ENCODE assay signal across 10 mouse cellular contexts in the genomic region with DNA sequence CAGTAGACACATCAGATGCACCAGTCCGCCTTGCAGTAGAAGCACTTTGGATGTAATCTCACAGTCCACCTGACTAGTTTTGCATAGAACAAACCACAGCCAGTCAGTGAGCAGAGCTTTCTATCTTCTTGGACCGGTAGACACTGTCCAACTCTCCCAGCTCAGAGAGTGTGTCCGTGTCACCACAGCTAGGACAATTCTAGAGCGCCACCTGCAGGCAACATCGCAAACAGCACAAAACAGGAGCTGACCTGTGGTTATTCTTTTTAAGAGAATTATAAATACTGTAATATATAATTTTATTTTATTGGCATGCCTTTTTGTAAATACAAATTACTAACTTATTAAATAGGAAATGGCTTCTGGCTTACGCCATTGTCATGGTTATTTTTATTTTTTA. TPM values are rescaled to one million over a fixed set of nuclear protein-coding genes. Genes with fewer than 3 reads are reported as not detected.
A peak's percentile ranks its signal among the peaks of the same experiment; 100 is the strongest.
DNase-seq lines count a peak whose midpoint lies in the region; ATAC-seq and TF ChIP-seq lines count a peak whose summit lies in the region.
"Had no signal": no experiment of that assay in that cellular context is flagged by ENCODE, and none has a peak within 500 bp of the region (broad histone marks: within the 10 kb centered on the region; RNA-seq: fewer than 3 reads in every experiment).

No protein-coding gene starts in this region.

- H3K27me3 ChIP-seq in hindbrain, embryonic 11.5 days (ENCODE audit: control insufficient read depth, insufficient read depth, low read length): peaks cover 29% of the 10 kb centered on the region
- H3K27me3 ChIP-seq in hindbrain, embryonic 16.5 days (replicated peaks; ENCODE audit: control insufficient read depth, insufficient read depth, low read length): peaks cover 18% of the 10 kb centered on the region
- peaks cover 93% of the 10 kb centered on the region for H3K27me3 ChIP-seq in E14TG2a.4 (ENCODE audit: insufficient read depth, low read length)

- H3K4me2 ChIP-seq in hindbrain, embryonic 11.5 days (replicated peaks; ENCODE audit: low read depth, low read length): no peak overlapping the region
- no peak overlapping the region for H3K4me2 ChIP-seq in hindbrain, embryonic 16.5 days (ENCODE audit: low read length)

- no peak for TF ChIP-seq POLR2A in bone marrow, adult 2 months (IDR thresholded peaks at IDR 0.05; ENCODE audit: borderline replicate concordance, control insufficient read depth, low read depth, low read length)

- ATAC-seq in hindbrain, embryonic 11.5 days (ENCODE audit: low FRiP score): no peak
- ATAC-seq in hindbrain, embryonic 16.5 days: no peak

- no peaks in the 10 kb centered on the region for H3K9me3 ChIP-seq in hindbrain, embryonic 11.5 days (ENCODE audit: control insufficient read depth, low read length)
- no peaks in the 10 kb centered on the region for H3K9me3 ChIP-seq in hindbrain, embryonic 16.5 days (ENCODE audit: control insufficient read depth, low read length)
- H3K9me3 ChIP-seq in E14TG2a.4 (ENCODE audit: low read length): peaks cover 23% of the 10 kb centered on the region

- DNase-seq in hindbrain, embryonic 11.5 days (ENCODE audit: low spot score): peak; percentile 85
- DNase-seq in forelimb bud, embryonic 11.5 days (ENCODE audit: low read depth, low spot score): peak; percentile 63
- peak; percentile 65 for DNase-seq in layer of hippocampus, adult 9-10 months (ENCODE audit: low spot score)
- peak; percentile 73 for DNase-seq in mesoderm, embryonic 11.5 days (ENCODE audit: low read depth, low spot score)
- DNase-seq in thymus, postnatal 36 days: peak; percentile 39 to 51

- peaks cover 11% of the 10 kb centered on the region for H3K4me1 ChIP-seq in hindbrain, embryonic 11.5 days (replicated peaks; ENCODE audit: control insufficient read depth, insufficient read depth, low read length)
- peaks cover 16% of the 10 kb centered on the region for H3K4me1 ChIP-seq in hindbrain, embryonic 16.5 days (ENCODE audit: control insufficient read depth, insufficient read depth, low read depth, low read length)
- H3K4me1 ChIP-seq in E14TG2a.4 (replicated peaks; ENCODE audit: low read depth, low read length): peaks cover 26% of the 10 kb centered on the region
- H3K4me1 ChIP-seq in bone marrow, adult 2 months (ENCODE audit: control insufficient read depth, insufficient read depth, low read length): no peaks in the 10 kb centered on the region

- TF ChIP-seq CTCF in E14TG2a.4 (conservative IDR thresholded peaks at IDR 0.05; ENCODE audit: low read length): peak; percentile 89
- TF ChIP-seq CTCF in bone marrow, adult 2 months (IDR thresholded peaks at IDR 0.05; ENCODE audit: control insufficient read depth, insufficient read depth, low read length): peak; percentile 68; the same call in 1 of the 2 replicates

- no peak overlapping the region for H3K9ac ChIP-seq in hindbrain, embryonic 11.5 days (ENCODE audit: low read depth, low read length)
- H3K9ac ChIP-seq in hindbrain, embryonic 16.5 days (ENCODE audit: low read depth, low read length): no peak overlapping the region

- WGBS in hindbrain, embryonic 11.5 days: 27% methylated on average over 6 of the region's 6 CpGs
- 31% methylated on average over 6 of the region's 6 CpGs for WGBS in hindbrain, embryonic 16.5 days
- WGBS in bone marrow, adult 2 months: 23% methylated on average over 6 of the region's 6 CpGs

- no peak overlapping the region for H3K4me3 ChIP-seq in hindbrain, embryonic 11.5 days (ENCODE audit: low read depth, low read length)
- no peak overlapping the region for H3K4me3 ChIP-seq in hindbrain, embryonic 16.5 days (ENCODE audit: low read length)
- H3K4me3 ChIP-seq in E14TG2a.4 (replicated peaks; ENCODE audit: low read length): no peak overlapping the region
- H3K4me3 ChIP-seq in bone marrow, adult 2 months (replicated peaks; ENCODE audit: control insufficient read depth, low read depth, low read length): no peak overlapping the region

- no peak overlapping the region for H3K27ac ChIP-seq in hindbrain, embryonic 11.5 days (ENCODE audit: low read depth, low read length)
- H3K27ac ChIP-seq in hindbrain, embryonic 16.5 days (ENCODE audit: low read depth, low read length): no peak overlapping the region
- no peak overlapping the region for H3K27ac ChIP-seq in bone marrow, adult 2 months (ENCODE audit: control insufficient read depth, insufficient read depth, low read depth, low read length, poor library complexity)

- H3K36me3 ChIP-seq in hindbrain, embryonic 11.5 days (ENCODE audit: control insufficient read depth, insufficient read depth, low read length): no peaks in the 10 kb centered on the region; the same call in 1 of the 2 replicates
- H3K36me3 ChIP-seq in hindbrain, embryonic 16.5 days (ENCODE audit: control insufficient read depth, insufficient read depth, low read length): peaks cover 10% of the 10 kb centered on the region; the same call in 1 of the 2 replicates
- H3K36me3 ChIP-seq in E14TG2a.4 (ENCODE audit: insufficient read depth, low read length): no peaks in the 10 kb centered on the region

RNA-seq across cellular contexts. Expression of gene Gm47841, which starts 4.6 kb away (rescaled TPM):
- polyA plus RNA-seq in hindbrain, embryonic 11.5 days (2014; fragmentation: Nextera tagmentation; extraction: Ambion mirVana): not detected in 2 replicates
- not detected in 2 replicates for polyA plus RNA-seq in hindbrain, embryonic 16.5 days (2015; fragmentation: Nextera tagmentation; extraction: Ambion mirVana)
- polyA plus RNA-seq in bone marrow, adult 2 months (2011; ENCODE audit: insufficient read depth, insufficient read length, low replicate concordance, missing spikeins): not detected in 2 replicates
- polyA plus RNA-seq: embryonic facial prominence, embryonic 14.5 days; liver, embryonic 16.5 days had no signal

RNA-seq across cellular contexts. Expression of gene Fignl2, which starts 35.8 kb away (rescaled TPM):
- polyA plus RNA-seq in hindbrain, embryonic 11.5 days (2014; fragmentation: Nextera tagmentation; extraction: Ambion mirVana): 1.2 and 2.1 TPM in 2 replicates
- polyA plus RNA-seq in hindbrain, embryonic 16.5 days (2015; fragmentation: Nextera tagmentation; extraction: Ambion mirVana): 0.06 and 0.09 TPM in 2 replicates
- polyA plus RNA-seq in bone marrow, adult 2 months (2011; ENCODE audit: insufficient read depth, insufficient read length, low replicate concordance, missing spikeins): 0.45 and 1.9 TPM in 2 replicates
